Mouse (Mus musculus): ENCODE measurements around the gene Clstn2.

GRCm38 (mm10) chr9:97590712-97591111 is 442.3 kb downstream of the Clstn2 start:
- TF ChIP-seq CTCF (IDR thresholded peaks at IDR 0.05; ENCODE audit: borderline replicate concordance, insufficient read depth, low read depth, low read length) (no peak), POLR2A (IDR thresholded peaks at IDR 0.05; ENCODE audit: borderline replicate concordance, insufficient read depth, low read length) (no peak)

Measured in cerebellum, adult 2 months (tissue).